Mouse (Mus musculus) C2C12 (cell line): ENCODE results near the gene Snrpf. TPM values are rescaled to one million over a fixed set of nuclear protein-coding genes. Genes with fewer than 3 reads are reported as not detected.

Source experiments
- H3K27me3 ChIP-seq: one replicate; pipeline ENCODE4 v1.6.1; 2011; ENCODE audit not compliant: control insufficient read depth, insufficient read depth, insufficient read length
- H3K36me3 ChIP-seq: one replicate; pipeline ENCODE4 v1.6.1; 2011; ENCODE audit not compliant: control insufficient read depth, insufficient read depth
- H3K4me3 ChIP-seq: one replicate; pipeline ENCODE4 v1.5.1; 2011; ENCODE audit warnings: mild to moderate bottlenecking, control low read depth; ENCODE audit not compliant: poor library complexity, insufficient read depth, severe bottlenecking
- H3K79me2 ChIP-seq: one replicate; pipeline ENCODE4 v1.6.1; 2011; ENCODE audit not compliant: control insufficient read depth, insufficient read depth
- H3K79me3 ChIP-seq: one replicate; pipeline ENCODE4 v1.6.1; 2011; ENCODE audit warnings: low read depth, control low read depth
- H3ac ChIP-seq: one replicate; pipeline ENCODE3; 2011; ENCODE audit warnings: low read depth; ENCODE audit not compliant: control insufficient read depth, insufficient read length
- CEBPB ChIP-seq: IDR thresholded peaks from one replicate; pipeline ENCODE4 v1.6.1; 2011; ENCODE audit warnings: low read depth, mild to moderate bottlenecking, control low read depth, moderate library complexity
- CTCF ChIP-seq: IDR thresholded peaks from one replicate; pipeline ENCODE4 v1.5.1; 2011; ENCODE audit not compliant: control insufficient read depth, insufficient read depth, insufficient read length
- FOSL1 ChIP-seq: IDR thresholded peaks from one replicate; pipeline ENCODE4 v1.8.0; 2011; ENCODE audit warnings: mild to moderate bottlenecking, low read length; ENCODE audit not compliant: poor library complexity, insufficient read depth, severe bottlenecking
- MAX ChIP-seq: IDR thresholded peaks from one replicate; pipeline ENCODE4 v1.6.1; 2011; ENCODE audit warnings: mild to moderate bottlenecking, control low read depth
- MYOD1 ChIP-seq: IDR thresholded peaks from one replicate; pipeline ENCODE4 v1.6.1; 2011; ENCODE audit warnings: low read depth; ENCODE audit not compliant: control insufficient read depth, insufficient read length
- MYOG ChIP-seq: IDR thresholded peaks from one replicate; pipeline ENCODE4 v1.6.1; 2011; ENCODE audit not compliant: control insufficient read depth, insufficient read length; ENCODE audit errors: extremely low read depth
- USF1 ChIP-seq: IDR thresholded peaks from one replicate; pipeline ENCODE4 v1.6.1; 2011; ENCODE audit warnings: low read depth, mild to moderate bottlenecking, control low read depth, moderate library complexity
- polyA plus RNA-seq: library from polyadenylated mRNA; unstranded; fragments of >200 nt; fragmentation: generic; extraction: Trizol; gene quantifications from one replicate; pipeline ENCODE4 v1.2.1, GENCODE M21; 2012; ENCODE audit warnings: missing spikeins

The Snrpf gene
- polyA plus RNA-seq, 1 experiment: 258 TPM

GRCm38 (mm10) chr10:93609236-93609635, 19.7 kb upstream of the Snrpf start:
- no peak overlapping the region for H3ac ChIP-seq
- H3K36me3 ChIP-seq: no peaks in the 10 kb centered on the region
- no peaks in the 10 kb centered on the region for H3K79me2 ChIP-seq
- H3K4me3 ChIP-seq: no peak overlapping the region
- H3K27me3 ChIP-seq: no peaks in the 10 kb centered on the region
- no peaks in the 10 kb centered on the region for H3K79me3 ChIP-seq
- TF ChIP-seq MAX (no peak), USF1 (no peak), FOSL1 (no peak), CEBPB (no peak), CTCF (no peak), MYOD1 (no peak), MYOG (no peak)

- Histone ChIP-seq H3K4me3 (no peak overlapping the region), H3K79me3 (no peaks in the 10 kb centered on the region), H3ac (no peak overlapping the region), H3K27me3 (no peaks in the 10 kb centered on the region), H3K79me2 (no peaks in the 10 kb centered on the region), H3K36me3 (no peaks in the 10 kb centered on the region)
- TF ChIP-seq USF1: no peak
- no peak for TF ChIP-seq CEBPB
- TF ChIP-seq FOSL1: no peak
- no peak for TF ChIP-seq MYOD1
Observed at GRCm38 (mm10) chr10:93608051-93608450, 18.5 kb upstream of the Snrpf start.

- TF ChIP-seq MYOD1: no peak
- no peak for TF ChIP-seq USF1
- TF ChIP-seq MYOG: no peak
- Histone ChIP-seq H3K36me3 (no peaks in the 10 kb centered on the region), H3K79me2 (no peaks in the 10 kb centered on the region), H3K79me3 (no peaks in the 10 kb centered on the region), H3ac (no peak overlapping the region), H3K4me3 (no peak overlapping the region), H3K27me3 (no peaks in the 10 kb centered on the region)
Observed at GRCm38 (mm10) chr10:93606326-93606725, 16.8 kb upstream of the Snrpf start.

- Histone ChIP-seq H3K79me2 (no peaks in the 10 kb centered on the region), H3K79me3 (no peaks in the 10 kb centered on the region), H3ac (no peak overlapping the region), H3K36me3 (no peaks in the 10 kb centered on the region), H3K27me3 (no peaks in the 10 kb centered on the region), H3K4me3 (no peak overlapping the region)
- TF ChIP-seq CEBPB: no peak
- no peak for TF ChIP-seq CTCF
- no peak for TF ChIP-seq USF1
- TF ChIP-seq MYOD1: no peak
- no peak for TF ChIP-seq FOSL1
- no peak for TF ChIP-seq MAX
- no peak for TF ChIP-seq MYOG
Observed at GRCm38 (mm10) chr10:93603256-93603655, 13.8 kb upstream of the Snrpf start.

- no peaks in the 10 kb centered on the region for H3K79me3 ChIP-seq
- TF ChIP-seq USF1: no peak
- TF ChIP-seq CTCF: no peak
- no peak for TF ChIP-seq MAX
- no peak for TF ChIP-seq CEBPB
- no peak for TF ChIP-seq MYOG
- no peak for TF ChIP-seq FOSL1
- TF ChIP-seq MYOD1: no peak
- no peaks in the 10 kb centered on the region for H3K36me3 ChIP-seq
- H3ac ChIP-seq: no peak overlapping the region
- no peaks in the 10 kb centered on the region for H3K79me2 ChIP-seq
- no peak overlapping the region for H3K4me3 ChIP-seq
- H3K27me3 ChIP-seq: no peaks in the 10 kb centered on the region
Observed at GRCm38 (mm10) chr10:93602309-93602708, 12.8 kb upstream of the Snrpf start.

GRCm38 (mm10) chr10:93596641-93597040, 7.1 kb upstream of the Snrpf start:
- Histone ChIP-seq H3K36me3 (no peaks in the 10 kb centered on the region), H3K79me3 (no peaks in the 10 kb centered on the region), H3K79me2 (no peaks in the 10 kb centered on the region), H3ac (no peak overlapping the region), H3K27me3 (no peaks in the 10 kb centered on the region), H3K4me3 (no peak overlapping the region)
- TF ChIP-seq MYOG (no peak), USF1 (no peak), CEBPB (no peak), MYOD1 (no peak), CTCF (no peak), FOSL1 (no peak), MAX (no peak)

- H3K36me3 ChIP-seq: no peaks in the 10 kb centered on the region
- TF ChIP-seq MYOD1 (peak; percentile 48), MAX (no peak)
- H3K79me2 ChIP-seq: no peaks in the 10 kb centered on the region
- H3K79me3 ChIP-seq: no peaks in the 10 kb centered on the region
- no peaks in the 10 kb centered on the region for H3K27me3 ChIP-seq
- H3ac ChIP-seq: no peak overlapping the region
- H3K4me3 ChIP-seq: no peak overlapping the region
Observed at GRCm38 (mm10) chr10:93595831-93596230, 6.3 kb upstream of the Snrpf start.
